Mouse (Mus musculus): Measurements from ENCODE around the gene Enpp1. TPM values are rescaled to one million over a fixed set of nuclear protein-coding genes. Genes with fewer than 3 reads are reported as not detected.
A peak's percentile ranks its signal among the peaks of the same experiment; 100 is the strongest.

Enpp1 gene
- total RNA-seq, 2 experiments from 2014 or later = 2.6 to 6.1 TPM

GRCm38 (mm10) chr10:24641416-24642140 lies 70.4 kb downstream of the Enpp1 start:
- intact Hi-C loops (cut with DNase I) = no loop called here
- no peak for DNase-seq
- H3K27ac ChIP-seq = no peak overlapping the region
- no peak overlapping the region for H3K4me3 ChIP-seq
- no peak for TF ChIP-seq CTCF (IDR thresholded peaks at IDR 0.05)

GRCm38 (mm10) chr10:24640186-24640875 lies 71.6 kb downstream of the Enpp1 start:
- no peak overlapping the region for H3K4me3 ChIP-seq
- no peak for DNase-seq
- no peak for TF ChIP-seq CTCF (IDR thresholded peaks at IDR 0.05)
- no peak overlapping the region for H3K27ac ChIP-seq
- intact Hi-C loops (cut with DNase I) = no loop called here

- TF ChIP-seq CTCF (IDR thresholded peaks at IDR 0.05) = no peak
- no peak overlapping the region for H3K27ac ChIP-seq
- DNase-seq = no peak
- intact Hi-C loops (cut with DNase I) = loop anchor here (5.0 kb wide), 1 partner anchor 68 kb away; no protein-coding TSS in a partner anchor
- no peak overlapping the region for H3K4me3 ChIP-seq
Measured at GRCm38 (mm10) chr10:24639596-24639995, 72.4 kb downstream of the Enpp1 start.

- no peak for TF ChIP-seq CTCF (IDR thresholded peaks at IDR 0.05)
- intact Hi-C loops (cut with DNase I) = loop anchor here (5.0 kb wide), 1 partner anchor 69 kb away; no protein-coding TSS in a partner anchor
- Histone ChIP-seq H3K27ac (no peak overlapping the region), H3K4me3 (no peak overlapping the region)
- no peak for DNase-seq
Measured at GRCm38 (mm10) chr10:24638306-24639070, 73.5 kb downstream of the Enpp1 start.

- TF ChIP-seq CTCF (IDR thresholded peaks at IDR 0.05) = no peak
- no peak overlapping the region for H3K4me3 ChIP-seq
- H3K27ac ChIP-seq = no peak overlapping the region
- intact Hi-C loops (cut with DNase I) = loop anchor here (5.0 kb wide), 1 partner anchor 70 kb away; no protein-coding TSS in a partner anchor
- no peak for DNase-seq
Measured at GRCm38 (mm10) chr10:24636986-24637385, 75.0 kb downstream of the Enpp1 start.

- intact Hi-C loops (cut with DNase I) = loop anchor here (5.0 kb wide), 1 partner anchor 71 kb away; no protein-coding TSS in a partner anchor
- H3K27ac ChIP-seq = no peak overlapping the region
- DNase-seq = no peak
- H3K4me3 ChIP-seq = no peak overlapping the region
- TF ChIP-seq CTCF (IDR thresholded peaks at IDR 0.05) = no peak
Measured at GRCm38 (mm10) chr10:24635884-24636283, 76.1 kb downstream of the Enpp1 start.

GRCm38 (mm10) chr10:24635331-24635815 lies 76.6 kb downstream of the Enpp1 start:
- DNase-seq = no peak
- Histone ChIP-seq H3K27ac (no peak overlapping the region), H3K4me3 (no peak overlapping the region)
- intact Hi-C loops (cut with DNase I) = loop anchor here (5.0 kb wide), 1 partner anchor 72 kb away; no protein-coding TSS in a partner anchor
- no peak for TF ChIP-seq CTCF (IDR thresholded peaks at IDR 0.05)

GRCm38 (mm10) chr10:24634288-24634687 lies 77.7 kb downstream of the Enpp1 start:
- intact Hi-C loops (cut with DNase I) = loop anchor here (5.0 kb wide), 1 partner anchor 158 kb away; no protein-coding TSS in a partner anchor
- Histone ChIP-seq H3K27ac (no peak overlapping the region), H3K4me3 (no peak overlapping the region)
- TF ChIP-seq CTCF (IDR thresholded peaks at IDR 0.05) = no peak
- DNase-seq = peak; percentile 31

GRCm38 (mm10) chr10:24631122-24631521 lies 80.8 kb downstream of the Enpp1 start:
- TF ChIP-seq CTCF (IDR thresholded peaks at IDR 0.05) = no peak

GRCm38 (mm10) chr10:24630469-24631081 lies 81.4 kb downstream of the Enpp1 start:
- TF ChIP-seq CTCF (IDR thresholded peaks at IDR 0.05) = peak; percentile 90
- DNase-seq = peak; percentile 71

More at GRCm38 (mm10) chr10:24631122-24631521, 80.8 kb downstream of the Enpp1 start:
- Histone ChIP-seq H3K27ac (no peak overlapping the region), H3K4me3 (no peak overlapping the region)
- intact Hi-C loops (cut with DNase I) = loop anchor here (5.0 kb wide), 1 partner anchor 161 kb away; no protein-coding TSS in a partner anchor
- DNase-seq = no peak

GRCm38 (mm10) chr10:24629086-24629720 lies 82.8 kb downstream of the Enpp1 start:
- no peak for DNase-seq
- TF ChIP-seq CTCF (IDR thresholded peaks at IDR 0.05) = no peak
- intact Hi-C loops (cut with DNase I) = loop anchor here (5.0 kb wide), 1 partner anchor 297 kb away; no protein-coding TSS in a partner anchor
- Histone ChIP-seq H3K27ac (no peak overlapping the region), H3K4me3 (no peak overlapping the region)

More at GRCm38 (mm10) chr10:24630469-24631081, 81.4 kb downstream of the Enpp1 start:
- Histone ChIP-seq H3K4me3 (no peak overlapping the region), H3K27ac (no peak overlapping the region)
- intact Hi-C loops (cut with DNase I) = loop anchor here (5.0 kb wide), 1 partner anchor 162 kb away; no protein-coding TSS in a partner anchor
